Mouse (Mus musculus) neural tube, embryonic 14.5 days (tissue): ENCODE results near the gene Raver2. TPM values are rescaled to one million over a fixed set of nuclear protein-coding genes. Genes with fewer than 3 reads are reported as not detected.

Source experiments
- ATAC-seq: fragments of 200-750 bp; cut with Nextera tagmentation; 2 replicates; pipeline ENCODE4 v1.8.0; 2017; ENCODE audit warnings: low read depth, mild to moderate bottlenecking, moderate TSS enrichment, moderate library complexity
- H3K27ac ChIP-seq: fragments of 300-500 bp; sonication (generic); 2 replicates; pipeline ENCODE4 v1.5.1; 2014; ENCODE audit warnings: low read depth, mild to moderate bottlenecking, control low read depth, low read length, moderate library complexity, mixed read lengths
- H3K27me3 ChIP-seq: fragments of 300-500 bp; sonication (generic); 2 replicates; pipeline ENCODE4 v1.6.1; 2014; ENCODE audit warnings: low read length; ENCODE audit not compliant: control insufficient read depth, insufficient read depth
- H3K36me3 ChIP-seq: fragments of 300-500 bp; sonication (generic); 2 replicates; pipeline ENCODE4 v1.6.1; 2014; ENCODE audit warnings: low read length, mixed read lengths; ENCODE audit not compliant: control insufficient read depth, insufficient read depth
- H3K4me1 ChIP-seq: fragments of 300-500 bp; sonication (generic); 2 replicates; pipeline ENCODE4 v1.6.1; 2014; ENCODE audit warnings: low read length; ENCODE audit not compliant: control insufficient read depth, insufficient read depth
- H3K4me2 ChIP-seq: fragments of 300-500 bp; sonication (generic); 2 replicates; pipeline ENCODE4 v1.6.1; 2014; ENCODE audit warnings: mild to moderate bottlenecking, low read depth, low read length, control low read depth
- H3K4me3 ChIP-seq: fragments of 300-500 bp; sonication (generic); 2 replicates; pipeline ENCODE4 v1.5.1; 2014; ENCODE audit warnings: low read depth, low read length, control low read depth, mixed read lengths
- H3K9ac ChIP-seq: fragments of 300-500 bp; sonication (generic); replicated peaks from 2 replicates; pipeline ENCODE4 v1.6.1; 2014; ENCODE audit warnings: low read depth, mild to moderate bottlenecking, control low read depth, low read length, mixed read lengths
- H3K9me3 ChIP-seq: fragments of 300-500 bp; sonication (generic); 2 replicates; pipeline ENCODE4 v1.6.1; 2016; ENCODE audit warnings: low read length; ENCODE audit not compliant: control insufficient read depth
- WGBS: fragments of 180-500 bp; shearing (Covaris S2); extraction: QIAGEN DNeasy Blood & Tissue Kit; methylation state at CpG from one replicate; pipeline ENCODE4 v1.1.7; 2014; 5-methylcytosine and 5-hydroxymethylcytosine counted together
- polyA plus RNA-seq: library from polyadenylated mRNA; unstranded; fragments of >200 nt; fragmentation: Nextera tagmentation; extraction: Ambion mirVana; gene quantifications from 2 replicates; pipeline ENCODE4 v1.2.1, GENCODE M21; 2014

Raver2 gene
- polyA plus RNA-seq, 1 experiment from 2014 or later = 7.1 TPM

DNA sequence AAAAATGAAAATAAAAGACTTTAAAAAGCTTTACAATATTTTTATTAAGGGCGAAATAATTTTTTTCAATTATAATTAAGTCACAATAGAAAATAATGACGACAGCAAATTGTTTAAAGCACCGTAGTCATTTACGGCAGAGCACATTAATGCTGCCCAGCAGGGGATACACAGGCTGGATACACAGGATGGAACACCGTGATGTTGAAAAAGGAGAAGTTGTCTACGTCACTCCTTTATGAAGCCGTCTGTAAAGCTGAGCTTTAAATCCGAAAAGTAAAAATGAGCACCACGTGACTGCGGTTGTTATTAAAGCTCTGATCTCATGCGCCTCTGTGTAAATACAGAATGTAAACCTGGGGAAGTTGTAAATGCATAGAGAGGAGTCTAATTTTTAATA is 69.2 kb downstream of the Raver2 start:
- no peaks in the 10 kb centered on the region for H3K9me3 ChIP-seq
- no peak overlapping the region for H3K4me3 ChIP-seq
- no peak for ATAC-seq
- H3K4me2 ChIP-seq = no peak overlapping the region
- no peaks in the 10 kb centered on the region for H3K4me1 ChIP-seq
- WGBS = 69% methylated on average over 11 of the region's 11 CpGs
- H3K27ac ChIP-seq = no peak overlapping the region
- no peaks in the 10 kb centered on the region for H3K36me3 ChIP-seq
- no peaks in the 10 kb centered on the region for H3K27me3 ChIP-seq
- H3K9ac ChIP-seq = no peak overlapping the region

DNA sequence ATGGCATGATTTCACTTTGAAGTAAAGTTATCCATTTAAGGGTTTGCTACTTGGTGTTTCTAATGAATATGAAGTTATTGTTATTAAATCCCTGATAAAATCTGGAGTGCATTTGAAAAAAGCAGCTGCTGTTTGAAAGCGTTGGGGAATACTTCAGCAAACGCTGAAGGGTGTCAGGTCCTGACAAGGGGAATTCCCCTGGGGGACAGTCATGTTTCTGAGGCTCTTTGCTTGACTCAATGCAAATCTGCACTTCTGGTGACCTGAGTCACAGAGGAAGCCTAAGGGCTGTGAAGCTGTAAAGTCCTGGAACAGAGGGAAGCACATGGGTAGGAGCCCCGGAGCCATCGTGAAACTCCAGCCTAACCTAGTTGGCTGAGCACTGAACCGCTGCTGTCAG is 73.0 kb downstream of the Raver2 start:
- Histone ChIP-seq H3K27ac (no peak overlapping the region), H3K4me3 (no peak overlapping the region), H3K36me3 (no peaks in the 10 kb centered on the region), H3K4me2 (no peak overlapping the region), H3K27me3 (no peaks in the 10 kb centered on the region), H3K9ac (no peak overlapping the region), H3K9me3 (no peaks in the 10 kb centered on the region), H3K4me1 (no peaks in the 10 kb centered on the region)
- 93% methylated on average over 5 of the region's 5 CpGs for WGBS
- no peak for ATAC-seq

DNA sequence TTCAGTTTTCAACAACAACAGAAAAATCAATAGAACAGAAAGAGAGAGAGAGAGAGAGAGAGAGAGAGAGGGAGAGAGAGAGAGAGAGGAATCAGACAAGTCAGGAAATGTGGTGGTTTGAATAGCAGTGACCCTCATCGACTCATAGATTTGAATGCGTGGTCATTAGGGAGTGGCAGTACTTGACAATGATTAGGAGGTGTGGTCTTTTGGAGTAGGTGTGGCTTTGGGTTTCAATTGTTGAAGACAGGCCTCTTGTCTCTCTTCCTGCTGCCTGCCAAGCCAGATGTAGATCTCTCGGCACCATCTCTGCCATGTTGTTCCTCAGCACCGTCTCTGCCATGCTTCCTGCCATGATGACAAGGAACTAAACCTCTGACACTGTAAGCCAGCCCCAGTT is 75.1 kb downstream of the Raver2 start:
- Histone ChIP-seq H3K4me2 (no peak overlapping the region), H3K27me3 (no peaks in the 10 kb centered on the region), H3K9ac (no peak overlapping the region), H3K36me3 (no peaks in the 10 kb centered on the region), H3K4me1 (no peaks in the 10 kb centered on the region), H3K27ac (no peak overlapping the region), H3K4me3 (no peak overlapping the region), H3K9me3 (no peaks in the 10 kb centered on the region)
- no peak for ATAC-seq
- WGBS = 79% methylated on average over 4 of the region's 4 CpGs

DNA sequence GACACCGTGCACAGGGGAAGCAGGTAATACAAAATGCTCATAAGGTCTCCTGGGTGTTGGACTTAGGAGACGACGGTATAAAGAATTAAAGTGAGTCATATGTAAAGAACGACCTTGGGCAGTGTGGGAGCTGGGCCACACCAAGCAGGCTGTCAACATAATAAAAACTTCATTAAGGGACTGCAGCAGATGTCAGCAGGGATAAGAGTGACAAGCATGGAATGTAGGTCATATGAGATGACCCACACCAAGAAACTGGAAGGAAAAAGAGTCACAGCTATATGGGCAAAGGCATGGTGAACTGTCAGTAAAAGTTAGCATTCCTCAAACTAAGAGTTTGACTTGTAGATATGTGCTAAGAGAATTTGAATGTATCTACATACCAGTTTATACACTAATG is 75.6 kb downstream of the Raver2 start:
- Histone ChIP-seq H3K9ac (no peak overlapping the region), H3K4me1 (no peaks in the 10 kb centered on the region), H3K4me2 (no peak overlapping the region), H3K9me3 (no peaks in the 10 kb centered on the region), H3K27me3 (no peaks in the 10 kb centered on the region), H3K27ac (no peak overlapping the region), H3K4me3 (no peak overlapping the region), H3K36me3 (no peaks in the 10 kb centered on the region)
- no peak for ATAC-seq
- 75% methylated on average over 4 of the region's 4 CpGs for WGBS

DNA sequence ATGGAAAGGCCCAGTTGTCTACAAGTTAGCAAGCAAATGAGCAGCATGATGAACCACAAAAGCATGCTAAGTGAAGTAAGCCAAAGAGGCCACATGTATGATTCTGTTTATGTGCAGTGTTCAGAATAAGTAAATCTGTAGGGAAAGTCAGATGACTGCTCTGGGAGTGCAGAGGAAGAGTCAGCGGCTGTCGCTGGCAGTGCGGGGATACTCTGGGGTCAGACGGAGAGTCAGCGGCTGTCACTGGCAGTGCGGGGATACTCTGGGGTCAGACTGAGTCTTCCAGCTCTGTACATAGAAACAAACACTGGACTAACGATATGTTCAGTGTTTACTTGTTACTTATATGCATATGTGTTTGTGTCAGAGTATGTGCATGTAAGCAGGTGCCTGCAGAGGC is 76.0 kb downstream of the Raver2 start:
- ATAC-seq = no peak
- WGBS = 80% methylated on average over 7 of the region's 7 CpGs
- Histone ChIP-seq H3K4me2 (no peak overlapping the region), H3K27ac (no peak overlapping the region), H3K27me3 (no peaks in the 10 kb centered on the region), H3K9ac (no peak overlapping the region), H3K9me3 (no peaks in the 10 kb centered on the region), H3K36me3 (no peaks in the 10 kb centered on the region), H3K4me1 (no peaks in the 10 kb centered on the region), H3K4me3 (no peak overlapping the region)

DNA sequence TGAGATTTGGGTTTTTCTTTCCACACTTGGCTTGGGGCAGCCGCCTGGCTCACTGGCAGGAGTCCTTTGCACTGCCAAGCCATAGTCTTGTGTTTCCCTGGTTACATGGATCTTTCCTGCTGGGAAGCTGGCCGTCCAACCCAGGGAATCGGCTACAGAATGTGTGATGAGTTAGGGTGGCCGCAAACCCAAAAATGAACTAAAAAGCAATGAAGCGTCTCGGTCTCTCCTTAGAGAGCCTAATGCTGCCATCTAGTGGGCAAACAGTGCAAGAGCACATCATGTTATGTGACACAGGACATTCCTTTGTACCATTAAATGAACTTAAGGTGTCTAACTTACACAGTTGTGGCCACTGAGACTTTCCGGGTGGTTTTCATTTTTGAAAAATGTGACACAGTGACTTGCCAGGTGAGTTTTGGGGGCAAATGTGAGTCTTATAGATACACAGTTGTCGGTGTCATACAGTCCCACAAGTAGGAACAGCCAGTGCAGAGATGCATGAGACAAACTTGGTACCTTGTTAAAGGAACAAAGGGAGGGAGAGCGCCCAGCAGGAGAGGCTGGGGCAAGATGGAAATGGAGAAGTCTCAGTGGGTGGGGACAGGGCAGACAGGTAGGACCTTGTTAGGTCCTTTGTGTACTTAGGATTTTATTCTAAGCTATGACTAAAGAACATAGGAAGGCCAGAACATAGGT is 77.4 kb downstream of the Raver2 start:
- no peaks in the 10 kb centered on the region for H3K9me3 ChIP-seq
- no peaks in the 10 kb centered on the region for H3K36me3 ChIP-seq
- no peak overlapping the region for H3K4me2 ChIP-seq
- WGBS = 29% methylated on average over 9 of the region's 9 CpGs
- ATAC-seq = peak; percentile 84; the same call in 1 of the 2 replicates
- no peaks in the 10 kb centered on the region for H3K27me3 ChIP-seq
- no peak overlapping the region for H3K4me3 ChIP-seq
- no peak overlapping the region for H3K27ac ChIP-seq
- no peak overlapping the region for H3K9ac ChIP-seq
- no peaks in the 10 kb centered on the region for H3K4me1 ChIP-seq

DNA sequence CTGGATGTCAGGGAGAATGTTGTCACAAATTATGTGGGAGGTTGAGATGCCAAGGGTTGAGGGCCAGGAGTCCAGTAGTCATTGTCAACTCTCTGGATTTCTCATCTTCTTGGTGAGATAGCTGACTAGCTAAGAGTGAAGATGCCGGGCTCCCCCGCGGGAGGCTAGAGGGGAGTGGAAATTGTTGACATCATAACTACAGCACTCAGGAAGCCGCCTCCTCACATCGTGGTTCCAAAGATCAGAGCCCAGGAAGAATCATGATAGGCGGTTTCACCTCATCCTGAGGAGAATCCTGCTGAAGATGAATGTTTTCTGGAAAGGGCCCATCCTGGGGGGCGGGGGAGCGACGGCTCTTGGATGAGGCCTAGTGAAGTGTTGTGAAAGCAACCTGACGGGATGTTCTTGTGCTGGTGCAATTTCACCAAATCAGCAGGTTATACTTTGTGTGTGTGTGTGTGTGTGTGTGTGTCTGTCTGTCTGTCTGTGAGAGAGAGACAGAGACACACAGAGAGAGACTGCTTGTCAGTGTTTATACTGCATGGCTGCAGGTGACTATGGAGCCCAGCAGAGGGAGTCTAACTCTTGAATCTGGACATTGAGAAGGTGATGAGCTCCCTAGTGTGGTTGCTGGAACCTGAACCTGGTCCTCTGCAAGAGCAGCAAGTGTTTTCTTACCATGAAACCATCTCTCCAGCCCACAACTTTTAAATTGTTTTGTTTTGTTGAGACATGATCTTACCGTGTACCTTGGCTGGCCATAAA is 78.3 kb downstream of the Raver2 start:
- Histone ChIP-seq H3K4me3 (no peak overlapping the region), H3K27me3 (no peaks in the 10 kb centered on the region), H3K9ac (no peak overlapping the region), H3K36me3 (no peaks in the 10 kb centered on the region), H3K4me2 (no peak overlapping the region), H3K9me3 (no peaks in the 10 kb centered on the region), H3K27ac (no peak overlapping the region), H3K4me1 (no peaks in the 10 kb centered on the region)
- no peak for ATAC-seq
- WGBS = 90% methylated on average over 11 of the region's 11 CpGs

DNA sequence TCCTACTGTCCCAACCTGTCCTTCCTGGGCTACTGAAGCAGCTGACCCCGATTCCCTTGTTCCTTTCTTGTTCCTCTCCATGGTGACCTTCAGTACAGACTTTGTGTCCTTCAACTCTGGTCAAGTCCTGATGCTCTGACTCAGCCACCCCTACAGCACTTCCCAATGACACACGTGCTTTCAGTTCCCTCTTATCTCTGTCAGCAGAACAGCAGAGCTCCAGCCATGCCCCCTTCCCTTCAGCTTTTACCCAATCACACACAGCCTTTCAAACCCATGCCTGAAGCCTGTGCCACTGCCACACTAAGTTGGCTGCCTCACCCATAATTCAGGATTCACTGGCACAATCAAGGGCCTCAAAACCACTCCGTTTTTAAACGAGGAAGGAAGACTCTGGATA is 86.8 kb downstream of the Raver2 start:
- H3K27me3 ChIP-seq = no peaks in the 10 kb centered on the region
- WGBS = 82% methylated on average over 4 of the region's 4 CpGs
- no peak overlapping the region for H3K4me2 ChIP-seq
- peaks cover 17% of the 10 kb centered on the region for H3K36me3 ChIP-seq
- H3K4me1 ChIP-seq = no peaks in the 10 kb centered on the region
- ATAC-seq = no peak
- no peak overlapping the region for H3K9ac ChIP-seq
- no peak overlapping the region for H3K4me3 ChIP-seq
- H3K27ac ChIP-seq = no peak overlapping the region
- no peaks in the 10 kb centered on the region for H3K9me3 ChIP-seq

DNA sequence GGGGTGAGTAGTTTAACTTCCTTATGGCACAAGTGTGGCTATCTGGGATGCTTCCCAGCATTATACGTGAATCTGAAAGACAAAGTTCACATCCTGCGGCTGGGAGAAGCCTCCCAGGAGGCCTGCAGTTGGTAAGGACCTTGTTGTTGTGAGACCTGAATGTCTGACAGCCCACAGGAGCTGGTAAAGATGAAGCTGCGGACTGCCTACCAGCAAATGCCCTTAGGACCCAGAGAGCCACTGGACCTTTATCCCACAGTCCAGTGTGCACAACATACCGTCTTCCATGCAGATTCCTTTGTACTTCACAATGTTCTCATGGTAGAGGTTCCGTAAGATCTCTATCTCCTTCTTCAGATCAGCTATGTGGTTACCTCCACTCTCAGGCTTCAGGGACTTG is 88.7 kb downstream of the Raver2 start:
- Histone ChIP-seq H3K36me3 (peaks cover 17% of the 10 kb centered on the region), H3K27me3 (no peaks in the 10 kb centered on the region), H3K9me3 (no peaks in the 10 kb centered on the region), H3K9ac (no peak overlapping the region), H3K4me3 (no peak overlapping the region), H3K4me2 (no peak overlapping the region), H3K27ac (no peak overlapping the region), H3K4me1 (no peaks in the 10 kb centered on the region)
- 92% methylated on average over 5 of the region's 5 CpGs for whole genome bisulfite sequencing
- ATAC-seq = no peak
